Comparison of ENCODE assay signal across 15 mouse cellular contexts in the genomic region with DNA sequence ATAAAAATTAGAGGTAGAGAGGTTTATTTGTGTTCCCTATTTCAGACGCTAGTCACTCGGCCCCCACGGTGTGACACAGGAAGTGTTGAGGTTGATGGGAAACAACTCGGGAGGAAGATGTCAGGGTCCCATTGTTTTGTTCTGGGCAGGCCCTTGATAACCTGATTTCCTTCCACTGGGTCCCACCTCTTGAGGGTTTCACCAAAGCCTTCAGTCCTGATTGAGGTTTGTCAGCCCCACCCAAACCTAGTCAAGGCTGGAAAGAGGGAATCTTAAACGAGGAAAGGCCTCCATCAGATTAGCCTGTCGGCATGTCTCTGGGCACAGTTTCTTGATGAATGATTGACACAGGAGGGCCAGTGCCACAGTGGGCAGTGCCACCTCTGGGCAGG. TPM values are rescaled to one million over a fixed set of nuclear protein-coding genes. Genes with fewer than 3 reads are reported as not detected.
DNase-seq lines count a peak whose midpoint lies in the region; ATAC-seq lines count a peak whose summit lies in the region.
"Had no signal": no experiment of that assay in that cellular context is flagged by ENCODE, and none has a peak within 500 bp of the region (broad histone marks: within the 10 kb centered on the region; RNA-seq: fewer than 3 reads in every experiment).

No protein-coding gene starts in this region.

- H3K36me3 ChIP-seq in heart, embryonic 11.5 days (ENCODE audit: control insufficient read depth, insufficient read depth, low read length), result no peaks in the 10 kb centered on the region
- H3K36me3 ChIP-seq in liver, embryonic 12.5 days, result no peaks in the 10 kb centered on the region
- H3K36me3 ChIP-seq: limb, embryonic 13.5 days had no signal

- 60% methylated on average over 6 of the region's 6 CpGs for WGBS in heart, embryonic 11.5 days (ENCODE audit: insufficient replicate concordance)
- WGBS in liver, embryonic 12.5 days (ENCODE audit: insufficient replicate concordance), result 31% methylated on average over 6 of the region's 6 CpGs

- no peaks in the 10 kb centered on the region for H3K27me3 ChIP-seq in heart, embryonic 11.5 days (ENCODE audit: control insufficient read depth, insufficient read depth, low read length)
- H3K27me3 ChIP-seq in liver, embryonic 12.5 days (replicated peaks), result no peaks in the 10 kb centered on the region
- H3K27me3 ChIP-seq: limb, embryonic 13.5 days had no signal

- no peak overlapping the region for H3K4me2 ChIP-seq in heart, embryonic 11.5 days
- H3K4me2 ChIP-seq in liver, embryonic 12.5 days, result no peak overlapping the region
- H3K4me2 ChIP-seq: limb, embryonic 13.5 days had no signal

- DNase-seq in heart, adult 18-20 months, result peak; percentile 29 to 67
- no peak for DNase-seq in liver
- DNase-seq in ES-CJ7 (ENCODE audit: low read depth, low spot score), result peak; percentile 21
- no peak for DNase-seq in right cerebral cortex, postnatal 10 days (ENCODE audit: low spot score in 2 of 2)
- DNase-seq: adrenal gland, adult 2 months; embryo, embryonic 11 days; kidney, adult 9 months; lung, adult 2 months; lung, postnatal 4 days had no signal

- H3K9ac ChIP-seq in heart, embryonic 11.5 days (ENCODE audit: low read depth, low read length), result no peak overlapping the region
- no peak overlapping the region for H3K9ac ChIP-seq in liver, embryonic 12.5 days
- H3K9ac ChIP-seq: limb, embryonic 13.5 days had no signal

- no peak for ATAC-seq in heart, embryonic 11.5 days (replicated peaks; ENCODE audit: insufficient number of reproducible peaks, low FRiP score, low TSS enrichment)
- ATAC-seq in liver, embryonic 12.5 days, result no peak
- ATAC-seq in inflammation-experienced regulatory T-cells, adult 6 months, result peak; percentile 26
- ATAC-seq: forebrain, embryonic 16.5 days had no signal

- no peak overlapping the region for H3K27ac ChIP-seq in heart, embryonic 11.5 days (ENCODE audit: low read depth, low read length)
- peak overlapping the region; percentile 43; the same call in 1 of the 2 replicates for H3K27ac ChIP-seq in liver, embryonic 12.5 days
- H3K27ac ChIP-seq: limb, embryonic 13.5 days; midbrain, embryonic 10.5 days had no signal

- H3K9me3 ChIP-seq in heart, embryonic 11.5 days (replicated peaks; ENCODE audit: control insufficient read depth, low read length), result no peaks in the 10 kb centered on the region
- no peaks in the 10 kb centered on the region for H3K9me3 ChIP-seq in liver, embryonic 12.5 days (replicated peaks)
- H3K9me3 ChIP-seq: limb, embryonic 13.5 days; midbrain, embryonic 10.5 days had no signal

- H3K4me1 ChIP-seq in heart, embryonic 11.5 days (ENCODE audit: control insufficient read depth, insufficient read depth, low read length), result 0 out of 2 replicates have a peak, but pooled peaks cover 2% of the 10 kb centered on the region
- peaks cover 54% of the 10 kb centered on the region for H3K4me1 ChIP-seq in liver, embryonic 12.5 days

- no peak overlapping the region for H3K4me3 ChIP-seq in heart, embryonic 11.5 days (ENCODE audit: low read depth, low read length)
- H3K4me3 ChIP-seq in liver, embryonic 12.5 days, result no peak overlapping the region
- H3K4me3 ChIP-seq: limb, embryonic 13.5 days; midbrain, embryonic 10.5 days had no signal

RNA-seq across cellular contexts. Expression of gene Hpcal1, which starts 12.3 kb away (rescaled TPM):
- total RNA-seq in heart, adult 18-20 months (2021), result 10 to 100 TPM; 18.7 to 20.6 TPM
- polyA plus RNA-seq in heart, embryonic 11.5 days (2014; fragmentation: Nextera tagmentation; extraction: Ambion mirVana), result 22.1 and 22.9 TPM in 2 replicates
- polyA plus RNA-seq in liver, embryonic 12.5 days (2016; fragmentation: Nextera tagmentation; extraction: Ambion mirVana), result 17.6 and 18.6 TPM in 2 replicates
- polyA plus RNA-seq in inflammation-experienced regulatory T-cells, adult 6 months (2017; shearing (Covaris generic)), result 100 to 1,000 TPM in 1 of 3 experiments, 10 to 100 TPM in 2; 55.6 to 103 (median 69.5) TPM

Comparison
In these comparisons a context has a peak if more than half of its experiments do, and no peak if none do; other contexts are left out.
1. DNase-seq: peak in heart, adult 18-20 months (2 of 2) and ES-CJ7 (single experiment); none in liver (single experiment) and right cerebral cortex, postnatal 10 days (0 of 2).